Mouse (Mus musculus) midbrain, embryonic 14.5 days (tissue): ENCODE data around the gene Phyhd1. TPM values are rescaled to one million over a fixed set of nuclear protein-coding genes. Genes with fewer than 3 reads are reported as not detected.

Source experiments
- ATAC-seq: fragments of 200-750 bp; cut with Nextera tagmentation; 2 replicates; pipeline ENCODE4 v1.8.0; 2017; ENCODE audit warnings: moderate number of reproducible peaks, moderate library complexity; ENCODE audit not compliant: low FRiP score, low TSS enrichment
- DNase-seq: peaks from one replicate; pipeline ENCODE4 v3.0.0-alpha.2; 2015
- H3K27ac ChIP-seq: fragments of 300-500 bp; sonication (generic); replicated peaks from 2 replicates; pipeline ENCODE4 v1.5.1; 2014; ENCODE audit warnings: mild to moderate bottlenecking, low read depth, low read length, moderate library complexity
- H3K27me3 ChIP-seq: fragments of 300-500 bp; sonication (generic); 2 replicates; pipeline ENCODE4 v1.6.1; 2014; ENCODE audit warnings: low read length, control low read depth, mixed read lengths; ENCODE audit not compliant: control insufficient read depth, insufficient read depth
- H3K36me3 ChIP-seq: fragments of 300-500 bp; sonication (generic); 2 replicates; pipeline ENCODE4 v1.6.1; 2014; ENCODE audit warnings: low read length, control low read depth; ENCODE audit not compliant: control insufficient read depth, insufficient read depth
- H3K4me1 ChIP-seq: fragments of 300-500 bp; sonication (generic); 2 replicates; pipeline ENCODE4 v1.6.1; 2014; ENCODE audit warnings: mild to moderate bottlenecking, antibody characterized with exemption, low read length, control low read depth; ENCODE audit not compliant: control insufficient read depth, insufficient read depth
- H3K4me2 ChIP-seq: fragments of 300-500 bp; sonication (generic); 2 replicates; pipeline ENCODE4 v1.6.1; 2014; ENCODE audit warnings: mild to moderate bottlenecking, low read length, moderate library complexity
- H3K4me3 ChIP-seq: fragments of 300-500 bp; sonication (generic); replicated peaks from 2 replicates; pipeline ENCODE4 v1.5.1; 2014; ENCODE audit warnings: low read depth, low read length
- H3K9ac ChIP-seq: fragments of 300-500 bp; sonication (generic); replicated peaks from 2 replicates; pipeline ENCODE4 v1.6.1; 2014; ENCODE audit warnings: mild to moderate bottlenecking, low read length, moderate library complexity
- H3K9me3 ChIP-seq: fragments of 300-500 bp; sonication (generic); 2 replicates; pipeline ENCODE4 v1.6.1; 2016; ENCODE audit warnings: low read length, control low read depth, mixed read lengths; ENCODE audit not compliant: control insufficient read depth
- WGBS: fragments of 180-500 bp; shearing (Covaris S2); extraction: QIAGEN DNeasy Blood & Tissue Kit; methylation state at CpG from one replicate; pipeline ENCODE4 v1.1.7; 2014; 5-methylcytosine and 5-hydroxymethylcytosine counted together
- polyA plus RNA-seq: library from polyadenylated mRNA; unstranded; fragments of >200 nt; fragmentation: Nextera tagmentation; extraction: Ambion mirVana; gene quantifications from 2 replicates; pipeline ENCODE4 v1.2.1, GENCODE M21; 2014

Gene Phyhd1
- polyA plus RNA-seq, 1 experiment from 2014 or later: 4.9 TPM

DNA sequence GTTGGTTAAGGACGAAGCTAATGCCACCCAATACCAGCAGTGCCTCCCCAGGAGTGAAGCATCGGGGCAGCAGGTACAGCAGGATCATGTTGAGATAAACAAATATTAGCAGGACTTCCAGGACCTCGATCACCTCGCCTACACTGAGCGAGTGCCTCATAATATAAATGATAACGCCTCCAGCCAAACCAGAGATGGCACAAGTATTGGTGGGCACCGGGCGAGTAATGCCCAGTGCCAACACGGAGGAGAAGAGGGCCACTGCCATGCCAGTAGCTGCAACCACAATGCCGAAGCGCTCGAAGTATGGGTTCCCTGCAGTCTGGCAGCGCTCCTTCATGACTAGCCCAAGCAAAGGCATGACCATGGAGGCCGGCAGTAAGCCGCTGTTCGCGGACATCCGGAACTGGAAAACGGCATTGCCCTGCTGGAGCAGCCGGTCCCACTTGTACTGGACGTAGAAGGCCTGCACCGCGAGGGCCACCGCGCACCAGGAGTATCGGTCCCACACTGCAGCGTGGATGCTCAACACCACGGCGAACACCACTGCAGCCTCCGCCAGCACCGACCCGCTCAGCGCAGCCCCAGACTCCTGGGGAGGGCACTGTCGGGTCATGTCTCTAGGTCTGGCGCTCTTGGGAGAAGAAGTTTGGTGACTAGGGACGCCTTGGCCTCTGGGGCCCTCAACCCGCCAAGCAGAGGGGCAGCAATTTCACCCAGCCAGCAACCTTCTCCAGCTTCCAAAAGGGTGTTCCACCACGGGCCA is 19.6 kb downstream of the Phyhd1 start:
- no peak for DNase-seq
- H3K27ac ChIP-seq: peak overlapping the region; percentile 70; the same call in 1 of the 2 replicates
- ATAC-seq: peak; percentile 70
- no peaks in the 10 kb centered on the region for H3K27me3 ChIP-seq
- H3K36me3 ChIP-seq: peaks cover 6% of the 10 kb centered on the region
- peak overlapping the region; percentile 92 for H3K4me3 ChIP-seq
- H3K9ac ChIP-seq: peak overlapping the region; percentile 83
- WGBS: 14% methylated on average over 38 of the region's 38 CpGs
- peak overlapping the region; percentile 91 for H3K4me2 ChIP-seq
- H3K4me1 ChIP-seq: peaks cover 21% of the 10 kb centered on the region
- H3K9me3 ChIP-seq: no peaks in the 10 kb centered on the region

DNA sequence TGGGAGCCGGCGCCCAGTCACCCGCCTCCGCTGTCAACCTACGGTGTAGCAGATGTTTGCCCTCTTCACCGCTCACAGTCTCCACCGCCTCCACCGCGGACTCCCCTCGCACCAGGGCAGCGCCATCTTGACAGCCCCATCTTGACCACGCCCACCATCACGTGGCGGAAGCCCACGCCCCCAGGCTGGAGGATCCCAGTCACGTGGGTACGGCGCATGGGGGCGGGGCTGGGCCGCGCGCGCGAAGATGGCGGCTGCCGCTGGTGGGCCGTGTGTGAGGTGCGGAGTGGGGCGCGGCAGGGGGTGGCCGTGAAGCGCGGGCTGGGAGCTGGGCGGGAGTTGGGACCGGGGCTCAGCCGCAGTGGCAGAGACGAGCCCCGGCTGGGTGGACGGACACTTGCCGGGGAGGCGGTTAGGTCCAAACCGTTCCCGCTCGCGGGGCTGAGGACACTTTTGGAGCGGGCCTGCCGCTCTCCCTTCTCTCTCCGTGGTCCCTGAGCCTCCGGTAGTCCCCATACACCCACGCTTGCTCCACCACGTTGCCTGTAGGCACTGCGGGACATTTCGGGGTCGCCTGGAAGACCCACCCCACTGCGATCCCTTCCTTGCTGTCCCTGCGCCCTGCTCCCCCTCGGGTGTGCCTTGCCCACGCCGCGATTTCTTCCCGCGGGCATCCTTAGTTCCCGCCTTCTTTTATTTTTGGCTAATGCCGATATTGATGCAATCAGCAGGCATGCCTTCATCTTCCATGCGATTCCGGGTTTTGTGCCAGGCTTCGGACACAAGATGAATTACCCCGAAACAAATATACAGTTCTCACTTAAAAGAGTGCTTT is 20.4 kb downstream of the Phyhd1 start, which contains the start of the genes Dolk and Nup188:
Dolk (minus strand) TSS at position 143 of the 835 bp plus-strand sequence.
Nup188 (plus strand) TSS at position 206 of the 835 bp plus-strand sequence.
- H3K27me3 ChIP-seq: no peaks in the 10 kb centered on the region
- H3K36me3 ChIP-seq: peaks cover 6% of the 10 kb centered on the region
- no peaks in the 10 kb centered on the region for H3K9me3 ChIP-seq
- peaks cover 21% of the 10 kb centered on the region for H3K4me1 ChIP-seq
- peak within 1 kb of the TSS; percentile 91 for H3K4me2 ChIP-seq
- peak within 1 kb of the TSS; percentile 70 for H3K27ac ChIP-seq
- H3K4me3 ChIP-seq: peak within 1 kb of the TSS; percentile 92
- peak; percentile 99 for DNase-seq
- ATAC-seq: peak; percentile 95
- peak within 1 kb of the TSS; percentile 83 for H3K9ac ChIP-seq
- WGBS: under 1% methylated on average over 63 of the region's 68 CpGs

DNA sequence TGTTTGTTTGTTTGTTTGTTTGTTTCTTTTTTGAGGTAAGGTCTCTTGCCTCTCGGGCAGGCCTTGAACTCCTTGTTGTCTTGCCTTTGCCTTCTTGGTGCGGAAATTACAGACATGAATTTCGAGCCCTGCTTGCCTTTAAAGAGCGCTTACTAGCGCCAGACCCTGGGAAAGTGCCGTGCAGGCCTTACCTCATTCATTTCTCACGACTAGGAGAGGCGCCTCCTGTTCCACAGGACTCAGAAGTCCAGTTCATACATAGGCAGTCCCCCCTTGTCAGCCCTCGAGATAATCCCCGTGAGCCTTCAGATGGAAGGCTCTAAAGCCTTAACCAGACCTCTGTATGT is 21.0 kb downstream of the Phyhd1 start:
- WGBS: under 1% methylated on average over 10 of the region's 10 CpGs
- H3K4me3 ChIP-seq: peak overlapping the region; percentile 92
- H3K27ac ChIP-seq: 0 out of 2 replicates have a peak overlapping the region, but pooled peaks have one; percentile 52
- DNase-seq (peak; percentile 63), ATAC-seq (no peak)
- H3K36me3 ChIP-seq: peaks cover 6% of the 10 kb centered on the region
- no peaks in the 10 kb centered on the region for H3K9me3 ChIP-seq
- no peaks in the 10 kb centered on the region for H3K27me3 ChIP-seq
- H3K4me1 ChIP-seq: peaks cover 21% of the 10 kb centered on the region
- peak overlapping the region; percentile 83 for H3K9ac ChIP-seq
- peak overlapping the region; percentile 91 for H3K4me2 ChIP-seq

DNA sequence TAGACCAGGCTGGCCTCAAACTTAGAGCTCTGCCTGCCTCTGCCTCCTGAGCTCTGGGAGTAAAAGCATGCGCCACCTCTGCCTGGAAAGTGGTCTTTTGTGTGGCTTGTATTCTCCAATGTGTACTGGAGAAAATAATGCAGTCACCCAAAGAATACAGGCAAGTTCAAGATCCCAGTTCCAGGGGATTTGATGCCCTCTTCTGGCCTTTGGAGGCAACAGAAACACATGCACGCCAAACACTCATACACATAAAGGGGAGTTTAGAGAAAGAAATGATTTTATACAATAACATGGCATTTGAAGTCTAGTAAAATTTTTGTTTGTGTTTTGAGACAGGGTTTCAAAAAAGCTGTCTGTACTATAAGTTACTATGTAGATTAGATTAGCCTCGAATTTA is 33.5 kb downstream of the Phyhd1 start:
- peak; percentile 12 for DNase-seq
- no peaks in the 10 kb centered on the region for H3K27me3 ChIP-seq
- no peak overlapping the region for H3K4me3 ChIP-seq
- H3K36me3 ChIP-seq: peaks cover 72% of the 10 kb centered on the region
- WGBS: 82% methylated on average over 3 of the region's 3 CpGs
- H3K9me3 ChIP-seq: no peaks in the 10 kb centered on the region
- ATAC-seq: no peak
- no peaks in the 10 kb centered on the region for H3K4me1 ChIP-seq
- no peak overlapping the region for H3K27ac ChIP-seq
- H3K4me2 ChIP-seq: no peak overlapping the region
- no peak overlapping the region for H3K9ac ChIP-seq

DNA sequence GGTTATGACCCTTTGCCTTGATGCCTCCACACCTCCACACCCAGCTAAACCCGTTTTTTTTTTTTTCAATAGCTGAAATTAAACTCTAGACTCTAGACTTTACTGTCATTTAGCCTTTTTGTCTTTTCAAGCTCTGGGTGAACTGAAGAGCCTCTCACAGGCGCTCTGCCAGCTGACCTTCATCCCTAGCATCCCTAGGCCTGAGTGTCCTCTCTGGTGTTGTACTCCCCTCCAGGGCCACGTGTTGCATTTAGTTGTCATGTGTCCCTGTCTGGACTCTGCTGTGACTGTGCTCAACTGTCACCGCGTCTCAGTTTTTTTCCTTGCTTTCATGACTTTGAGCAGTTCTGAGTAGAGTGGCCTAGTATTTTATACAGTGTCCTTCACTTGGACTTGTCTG is 34.0 kb downstream of the Phyhd1 start:
- ATAC-seq: no peak
- H3K36me3 ChIP-seq: peaks cover 76% of the 10 kb centered on the region
- H3K9me3 ChIP-seq: no peaks in the 10 kb centered on the region

DNA sequence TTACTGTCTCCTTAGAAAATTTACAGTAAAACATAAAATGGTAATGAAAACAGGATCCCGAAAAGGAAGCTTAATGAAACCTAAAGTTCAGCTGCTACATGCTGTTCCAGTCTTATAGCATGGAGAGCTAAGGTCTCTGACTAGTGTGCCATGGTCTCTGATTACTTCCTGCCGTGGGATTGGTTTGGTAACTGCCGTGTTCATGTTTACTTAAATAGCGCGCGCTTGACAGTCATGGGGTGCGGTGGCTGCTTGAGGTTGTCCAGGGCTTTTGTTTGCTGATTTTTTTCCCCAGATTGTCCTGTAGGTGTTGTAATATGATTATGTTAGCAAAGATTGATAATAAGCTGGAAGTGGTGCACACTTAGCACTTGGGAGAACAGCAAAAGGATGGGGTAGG is 40.1 kb downstream of the Phyhd1 start:
- ATAC-seq: no peak
- H3K4me2 ChIP-seq: no peak overlapping the region
- no peak overlapping the region for H3K27ac ChIP-seq
- H3K9ac ChIP-seq: no peak overlapping the region
- H3K36me3 ChIP-seq: peaks cover 98% of the 10 kb centered on the region
- 97% methylated on average over 7 of the region's 7 CpGs for WGBS
- H3K27me3 ChIP-seq: no peaks in the 10 kb centered on the region
- H3K4me1 ChIP-seq: no peaks in the 10 kb centered on the region
- H3K4me3 ChIP-seq: no peak overlapping the region
- no peak for DNase-seq
- no peaks in the 10 kb centered on the region for H3K9me3 ChIP-seq

More for the DNA sequence above, 34.0 kb downstream of the Phyhd1 start:
- H3K4me2 ChIP-seq: no peak overlapping the region
- WGBS: 94% methylated on average over 5 of the region's 5 CpGs
- H3K27ac ChIP-seq: no peak overlapping the region
- H3K4me3 ChIP-seq: no peak overlapping the region
- no peaks in the 10 kb centered on the region for H3K27me3 ChIP-seq
- no peak for DNase-seq
- H3K4me1 ChIP-seq: no peaks in the 10 kb centered on the region
- H3K9ac ChIP-seq: no peak overlapping the region

DNA sequence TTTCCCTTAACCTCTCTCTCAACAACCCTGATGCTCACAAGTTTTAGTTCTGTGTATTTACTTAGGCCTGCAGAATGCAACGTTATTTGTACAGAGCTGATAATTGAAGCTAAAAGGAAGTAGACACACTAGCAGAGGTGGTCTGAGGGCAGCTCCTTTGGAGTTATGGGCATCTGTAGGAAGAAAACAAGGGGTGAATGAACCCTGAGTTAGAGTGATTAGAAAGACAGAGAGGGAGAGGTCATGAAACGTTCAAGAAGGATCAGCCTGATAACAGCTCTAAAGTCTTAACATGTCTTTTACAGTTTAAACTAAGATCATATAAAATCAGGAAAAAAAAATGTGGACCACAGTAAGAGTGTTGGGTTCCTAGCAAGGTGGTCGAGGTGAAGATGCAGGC is 43.3 kb downstream of the Phyhd1 start:
- WGBS: 96% methylated on average over 3 of the region's 3 CpGs
- Histone ChIP-seq H3K27me3 (no peaks in the 10 kb centered on the region), H3K27ac (no peak overlapping the region), H3K9me3 (no peaks in the 10 kb centered on the region), H3K4me1 (no peaks in the 10 kb centered on the region), H3K9ac (no peak overlapping the region), H3K4me3 (no peak overlapping the region), H3K36me3 (peaks cover 98% of the 10 kb centered on the region), H3K4me2 (no peak overlapping the region)
- DNase-seq (no peak), ATAC-seq (no peak)

DNA sequence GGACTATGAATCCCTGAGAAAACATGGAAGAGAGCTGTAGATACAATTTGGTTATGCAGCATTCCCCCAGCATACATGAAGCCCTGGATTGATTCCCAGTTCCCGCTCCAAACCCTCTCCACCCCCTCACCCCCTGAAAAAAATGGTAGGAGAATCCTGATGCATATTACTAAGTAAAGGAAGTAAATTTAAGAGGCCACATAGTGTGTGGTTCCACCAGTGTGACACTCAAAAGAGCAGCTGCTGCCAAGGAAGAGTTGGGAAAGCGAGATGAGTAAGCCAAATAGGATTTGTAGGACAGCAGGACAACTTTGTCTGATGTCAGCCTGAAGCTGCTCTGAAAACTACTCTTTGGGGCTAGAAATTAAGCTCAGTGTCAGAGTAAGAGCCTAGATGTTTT is 45.5 kb downstream of the Phyhd1 start:
- WGBS: 99% methylated on average over 2 of the region's 2 CpGs
- H3K27ac ChIP-seq: no peak overlapping the region
- H3K4me2 ChIP-seq: no peak overlapping the region
- H3K4me3 ChIP-seq: no peak overlapping the region
- no peak for DNase-seq
- H3K4me1 ChIP-seq: no peaks in the 10 kb centered on the region
- no peak overlapping the region for H3K9ac ChIP-seq
- H3K27me3 ChIP-seq: no peaks in the 10 kb centered on the region
- no peak for ATAC-seq
- H3K36me3 ChIP-seq: peaks cover 98% of the 10 kb centered on the region
- H3K9me3 ChIP-seq: no peaks in the 10 kb centered on the region
